Mouse (Mus musculus): ENCODE measurements around the gene Tnfrsf12a. TPM values are rescaled to one million over a fixed set of nuclear protein-coding genes. Genes with fewer than 3 reads are reported as not detected.
A peak's percentile ranks its signal among the peaks of the same experiment; 100 is the strongest.

Tnfrsf12a gene
- polyA plus RNA-seq, 1 experiment: 32.4 TPM

DNA sequence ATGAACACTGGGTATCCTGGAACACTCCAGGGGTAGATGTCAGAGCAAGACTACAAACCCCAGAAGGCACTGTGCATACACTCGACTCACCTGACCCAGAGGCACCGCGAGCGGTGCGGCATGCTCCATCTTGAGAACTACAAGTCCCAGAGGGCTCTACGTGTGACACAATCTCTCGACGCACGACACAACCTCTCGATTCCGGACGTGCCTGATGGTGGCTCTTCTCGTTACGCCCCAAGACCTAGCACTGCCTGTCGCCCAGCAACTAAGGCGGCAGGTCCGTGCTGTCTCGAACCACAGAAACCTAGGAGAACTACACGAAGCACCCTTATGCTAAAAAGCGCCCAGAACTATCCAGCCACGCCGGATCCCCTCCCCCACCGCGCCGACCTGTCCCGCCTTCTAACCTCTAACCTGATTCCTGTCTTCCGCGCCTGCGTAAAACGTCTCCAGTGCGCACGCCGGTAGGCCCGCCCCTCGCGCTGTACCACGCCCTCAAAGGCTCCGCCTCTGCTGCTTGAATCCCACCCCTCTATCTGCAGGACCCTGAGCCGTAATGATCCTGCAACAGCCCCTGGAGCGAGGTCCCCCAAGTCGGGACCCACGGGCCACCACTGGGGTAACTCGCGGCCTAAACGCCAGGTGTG is 3.7 kb downstream of the Tnfrsf12a start, which contains the start of the genes Hcfc1r1 and Thoc6:
TSS of gene Hcfc1r1 (plus strand) at position 173 of the 650 bp plus-strand sequence.
TSS of gene Thoc6 (minus strand) at position 459 of the 650 bp plus-strand sequence.
- TF ChIP-seq CTCF (IDR thresholded peaks at IDR 0.05; ENCODE audit: insufficient read depth, low read length): no peak
- TF ChIP-seq POLR2A (IDR thresholded peaks at IDR 0.05; ENCODE audit: borderline replicate concordance, extremely low read depth, low read depth, low read length): peak; percentile 87; the same call in 1 of the 2 replicates
- WGBS: under 1% methylated on average over 45 of the region's 45 CpGs
- DNase-seq: peak; percentile 94
- Histone ChIP-seq H3K4me3 (replicated peaks; ENCODE audit: extremely low read depth, low read depth, low read length) (peak within 1 kb of the TSS; percentile 99), H3K4me1 (ENCODE audit: control insufficient read depth, insufficient read depth, low read length) (peaks cover 3% of the 10 kb centered on the region)

DNA sequence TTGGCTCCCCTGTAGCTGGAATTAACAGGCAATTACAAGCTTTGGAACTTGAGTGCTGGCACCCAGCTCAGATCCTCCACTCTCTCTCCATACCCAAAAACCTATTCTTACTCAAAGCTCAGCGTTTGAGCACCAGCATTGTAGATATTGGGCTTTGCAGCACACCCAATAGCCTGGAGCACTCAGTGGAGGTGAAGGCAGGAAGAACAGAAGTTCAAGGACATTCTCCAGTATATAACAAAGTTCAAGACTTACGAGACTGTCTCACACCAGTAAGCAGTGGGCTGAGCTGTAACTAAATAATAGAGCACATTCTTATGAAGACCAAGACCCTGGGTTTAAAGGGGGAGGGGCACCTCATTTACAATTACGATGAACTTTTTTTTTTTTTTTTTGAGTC is 4.5 kb downstream of the Tnfrsf12a start:
- TF ChIP-seq POLR2A (IDR thresholded peaks at IDR 0.05; ENCODE audit: borderline replicate concordance, extremely low read depth, low read depth, low read length) (no peak), CTCF (IDR thresholded peaks at IDR 0.05; ENCODE audit: insufficient read depth, low read length) (no peak)
- H3K4me3 ChIP-seq (replicated peaks; ENCODE audit: extremely low read depth, low read depth, low read length): no peak overlapping the region

DNA sequence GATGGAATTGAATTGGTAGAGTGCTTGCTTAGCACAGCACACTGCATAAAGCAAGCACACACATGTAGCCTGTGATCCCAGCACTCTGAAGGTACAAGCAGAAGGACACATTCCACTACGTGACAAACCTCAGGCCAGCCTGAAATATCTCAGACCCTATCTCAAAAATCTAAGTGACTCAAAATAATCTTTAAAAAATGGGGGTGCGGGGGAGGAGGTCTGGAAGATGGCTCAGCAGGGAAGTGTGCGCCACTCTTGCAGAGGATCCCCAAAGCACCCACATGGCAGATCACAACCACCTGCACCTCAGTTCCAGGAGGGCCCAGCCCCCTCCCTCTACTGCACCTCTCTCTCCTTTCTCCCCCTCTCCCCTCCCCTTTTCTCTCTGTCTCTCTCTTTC is 5.7 kb downstream of the Tnfrsf12a start:
- TF ChIP-seq POLR2A (IDR thresholded peaks at IDR 0.05; ENCODE audit: borderline replicate concordance, extremely low read depth, low read depth, low read length) (no peak), CTCF (IDR thresholded peaks at IDR 0.05; ENCODE audit: insufficient read depth, low read length) (no peak)
- no peak overlapping the region for H3K4me3 ChIP-seq (replicated peaks; ENCODE audit: extremely low read depth, low read depth, low read length)
- H3K4me1 ChIP-seq (ENCODE audit: control insufficient read depth, insufficient read depth, low read length): peaks cover 3% of the 10 kb centered on the region
- WGBS: 95% methylated on average over 3 of the region's 3 CpGs
- DNase-seq: no peak

More for the DNA sequence above, 4.5 kb downstream of the Tnfrsf12a start:
- WGBS: 54% methylated on average over 3 of the region's 3 CpGs
- no peak for DNase-seq
- peaks cover 3% of the 10 kb centered on the region for H3K4me1 ChIP-seq (ENCODE audit: control insufficient read depth, insufficient read depth, low read length)

DNA sequence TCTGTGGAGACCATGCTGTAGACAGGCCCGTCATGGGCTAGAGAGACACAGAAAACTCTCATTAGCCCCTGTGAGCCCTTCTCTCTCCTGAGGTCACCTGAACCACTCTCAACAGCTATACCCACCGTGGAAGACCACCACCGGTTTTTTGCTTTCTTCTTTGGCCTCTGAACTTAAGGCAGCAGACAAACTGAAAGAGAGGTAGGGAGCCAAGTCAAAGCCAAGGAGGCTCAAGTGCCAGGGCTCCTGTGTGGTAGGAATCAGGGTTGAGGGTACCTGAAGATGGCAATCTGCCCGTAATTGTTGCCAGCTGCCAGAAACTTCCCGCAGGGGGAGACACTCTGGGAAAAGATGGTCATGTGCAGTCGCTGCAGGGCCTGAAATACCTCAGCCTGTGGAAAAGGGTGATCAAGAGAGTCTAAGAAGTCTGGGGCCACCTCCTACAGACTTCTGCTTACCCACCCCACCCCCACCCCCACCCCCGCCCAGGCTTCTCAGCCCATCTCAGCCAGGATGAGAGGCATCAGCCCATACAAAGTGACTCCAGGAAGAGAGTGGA is 6.7 kb downstream of the Tnfrsf12a start:
- TF ChIP-seq CTCF (IDR thresholded peaks at IDR 0.05; ENCODE audit: insufficient read depth, low read length): no peak
- TF ChIP-seq POLR2A (IDR thresholded peaks at IDR 0.05; ENCODE audit: borderline replicate concordance, extremely low read depth, low read depth, low read length): no peak
- no peak for DNase-seq
- Histone ChIP-seq H3K4me1 (ENCODE audit: control insufficient read depth, insufficient read depth, low read length) (peaks cover 2% of the 10 kb centered on the region), H3K4me3 (replicated peaks; ENCODE audit: extremely low read depth, low read depth, low read length) (no peak overlapping the region)
- WGBS: 87% methylated on average over 7 of the region's 7 CpGs

DNA sequence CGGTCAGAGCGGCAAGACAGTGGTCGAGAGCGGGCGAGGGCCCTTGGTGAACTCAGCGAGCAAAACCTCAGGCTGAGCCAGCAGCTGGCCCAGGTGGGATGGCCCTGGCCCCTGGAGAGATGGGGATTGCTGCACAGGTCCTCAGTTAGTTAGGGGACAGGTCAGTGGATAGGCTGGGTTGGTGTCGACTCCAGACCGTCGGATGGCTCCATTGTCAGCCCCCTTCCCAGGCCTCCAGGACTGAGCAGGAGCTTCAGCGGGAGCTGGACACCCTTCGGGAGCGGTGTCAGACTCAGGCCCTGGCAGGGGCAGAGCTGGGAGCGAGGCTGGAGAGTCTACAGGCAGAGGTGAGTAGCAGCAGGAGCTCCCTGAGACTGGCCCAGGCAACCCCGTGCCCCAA is 11.8 kb downstream of the Tnfrsf12a start:
- 78% methylated on average over 14 of the region's 14 CpGs for WGBS
- H3K4me1 ChIP-seq (ENCODE audit: control insufficient read depth, insufficient read depth, low read length): peaks cover 2% of the 10 kb centered on the region; the same call in 1 of the 2 replicates
- TF ChIP-seq CTCF (IDR thresholded peaks at IDR 0.05; ENCODE audit: insufficient read depth, low read length): no peak
- no peak for TF ChIP-seq POLR2A (IDR thresholded peaks at IDR 0.05; ENCODE audit: borderline replicate concordance, extremely low read depth, low read depth, low read length)
- no peak overlapping the region for H3K4me3 ChIP-seq (replicated peaks; ENCODE audit: extremely low read depth, low read depth, low read length)
- no peak for DNase-seq

DNA sequence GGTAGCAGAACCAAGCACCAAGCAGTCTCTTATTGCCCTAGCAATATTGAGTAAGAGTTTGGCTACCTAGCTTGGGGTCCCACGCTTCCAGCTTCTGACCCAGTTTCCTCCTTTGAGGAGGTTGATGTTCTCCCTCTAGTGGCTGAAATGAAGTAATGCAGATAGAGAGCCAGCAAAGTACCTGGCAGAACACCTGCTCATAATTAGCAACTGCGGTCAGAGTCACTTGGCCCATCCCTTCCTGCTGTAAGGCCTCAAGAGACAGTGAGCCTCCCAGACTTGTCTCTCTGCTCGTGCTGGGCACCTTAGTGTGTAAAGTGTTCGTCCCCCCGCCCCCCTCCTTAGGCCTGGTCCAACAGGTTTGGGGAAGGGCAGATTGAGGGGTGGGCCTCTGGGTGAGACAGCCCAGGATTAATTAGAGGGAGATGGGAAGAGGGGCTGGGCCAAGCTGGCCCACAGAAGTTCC is 12.7 kb downstream of the Tnfrsf12a start:
- WGBS: 20% methylated on average over 5 of the region's 5 CpGs
- peaks cover 2% of the 10 kb centered on the region; the same call in 1 of the 2 replicates for H3K4me1 ChIP-seq (ENCODE audit: control insufficient read depth, insufficient read depth, low read length)
- DNase-seq: peak; percentile 19
- no peak for TF ChIP-seq POLR2A (IDR thresholded peaks at IDR 0.05; ENCODE audit: borderline replicate concordance, extremely low read depth, low read depth, low read length)
- peak; percentile 51 for TF ChIP-seq CTCF (IDR thresholded peaks at IDR 0.05; ENCODE audit: insufficient read depth, low read length)
- H3K4me3 ChIP-seq (replicated peaks; ENCODE audit: extremely low read depth, low read depth, low read length): no peak overlapping the region

DNA sequence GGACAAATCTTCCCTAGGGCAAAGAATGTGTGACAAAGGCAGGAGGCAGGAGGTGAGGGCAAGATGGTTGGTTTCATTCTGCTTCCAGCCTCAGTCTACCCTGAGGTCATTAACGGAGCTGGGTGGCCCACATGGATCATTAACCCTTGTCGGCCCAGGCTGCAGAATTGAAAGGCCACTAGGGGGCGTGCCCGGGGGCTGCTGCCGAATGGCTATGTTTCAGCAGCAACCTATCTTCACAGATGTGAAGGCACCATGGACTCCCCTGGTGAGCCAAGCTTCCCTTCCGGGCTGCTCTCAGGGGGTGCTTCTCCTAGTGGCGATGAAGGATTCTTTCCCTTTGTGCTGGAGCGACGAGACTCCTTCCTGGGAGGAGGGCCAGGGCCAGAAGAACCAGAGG is 15.7 kb downstream of the Tnfrsf12a start:
- 3% methylated on average over 9 of the region's 9 CpGs for WGBS
- DNase-seq: no peak
- Histone ChIP-seq H3K4me1 (ENCODE audit: control insufficient read depth, insufficient read depth, low read length) (peaks cover 2% of the 10 kb centered on the region; the same call in 1 of the 2 replicates), H3K4me3 (replicated peaks; ENCODE audit: extremely low read depth, low read depth, low read length) (no peak overlapping the region)
- peak; percentile 32; the same call in 1 of the 2 replicates for TF ChIP-seq CTCF (IDR thresholded peaks at IDR 0.05; ENCODE audit: insufficient read depth, low read length)
- TF ChIP-seq POLR2A (IDR thresholded peaks at IDR 0.05; ENCODE audit: borderline replicate concordance, extremely low read depth, low read depth, low read length): no peak

DNA sequence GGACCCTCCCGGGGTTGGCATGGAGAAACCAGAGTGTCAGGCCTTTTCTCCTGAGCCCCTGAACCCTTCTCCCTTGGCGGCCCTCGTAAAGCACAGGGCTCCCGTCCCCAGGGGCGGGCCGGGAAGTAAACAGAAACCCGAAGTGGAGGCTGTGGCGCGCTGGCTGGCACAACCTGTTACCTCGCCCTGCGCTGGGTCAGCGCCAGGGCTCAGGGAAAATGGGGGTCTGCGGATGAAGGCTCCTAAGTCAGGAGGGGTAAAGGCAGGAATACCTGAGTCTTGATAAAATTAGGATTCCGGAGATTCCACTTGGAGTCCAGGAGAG is 16.4 kb downstream of the Tnfrsf12a start:
- DNase-seq: peak; percentile 36
- WGBS: 4% methylated on average over 14 of the region's 14 CpGs
- peak overlapping the region; percentile 76 for H3K4me3 ChIP-seq (replicated peaks; ENCODE audit: extremely low read depth, low read depth, low read length)
- TF ChIP-seq CTCF (IDR thresholded peaks at IDR 0.05; ENCODE audit: insufficient read depth, low read length) (no peak), POLR2A (IDR thresholded peaks at IDR 0.05; ENCODE audit: borderline replicate concordance, extremely low read depth, low read depth, low read length) (no peak)
- H3K4me1 ChIP-seq (ENCODE audit: control insufficient read depth, insufficient read depth, low read length): peaks cover 2% of the 10 kb centered on the region; the same call in 1 of the 2 replicates

DNA sequence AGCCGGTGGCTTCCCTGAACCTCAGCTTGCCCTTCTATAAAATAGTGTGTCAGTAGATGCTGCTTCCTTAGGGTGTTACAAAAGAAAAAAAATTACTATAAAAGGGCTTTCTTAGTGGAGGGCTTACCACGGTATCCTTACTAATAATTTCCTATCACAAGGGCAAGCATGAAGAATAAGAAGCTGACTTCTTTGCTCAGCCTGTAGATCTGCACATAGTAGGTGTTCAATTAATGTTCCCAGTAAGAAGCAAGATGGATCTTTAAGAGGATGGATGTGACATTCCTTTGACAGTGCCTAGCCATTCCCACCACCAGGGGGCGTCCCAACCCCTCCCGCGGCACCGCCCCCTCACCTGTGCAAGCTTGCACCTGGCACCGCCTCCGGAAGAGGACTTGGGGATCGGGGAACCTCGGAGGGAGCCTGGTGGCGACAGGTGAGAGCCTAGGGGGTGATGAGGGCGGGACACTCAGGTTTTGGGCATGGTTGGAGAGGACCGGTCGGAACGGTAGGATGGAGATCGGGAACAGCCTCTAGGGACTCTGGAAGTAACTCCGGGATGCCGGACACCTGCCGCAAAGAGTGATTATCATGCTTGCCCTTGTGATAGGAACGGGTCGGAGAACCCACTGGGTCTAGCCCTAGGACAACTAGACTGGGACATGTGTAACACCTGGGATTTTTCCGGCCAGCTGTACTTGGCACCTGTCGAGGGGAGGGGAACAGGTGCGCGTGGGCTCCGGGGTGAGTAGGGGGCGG is 17.0 kb downstream of the Tnfrsf12a start, which contains the start of gene Bicdl2:
TSS of gene Bicdl2 (plus strand) at position 390 of the 759 bp plus-strand sequence.
- TF ChIP-seq POLR2A (IDR thresholded peaks at IDR 0.05; ENCODE audit: borderline replicate concordance, extremely low read depth, low read depth, low read length) (peak; percentile 20; the same call in 1 of the 2 replicates), CTCF (IDR thresholded peaks at IDR 0.05; ENCODE audit: insufficient read depth, low read length) (peak; percentile 61)
- peak within 1 kb of the TSS; percentile 76 for H3K4me3 ChIP-seq (replicated peaks; ENCODE audit: extremely low read depth, low read depth, low read length)
- WGBS: 5% methylated on average over 27 of the region's 27 CpGs

More for the DNA sequence above, 17.0 kb downstream of the Tnfrsf12a start, which contains the start of gene Bicdl2:
- DNase-seq: peak; percentile 81
- peaks cover 2% of the 10 kb centered on the region; the same call in 1 of the 2 replicates for H3K4me1 ChIP-seq (ENCODE audit: control insufficient read depth, insufficient read depth, low read length)

Data from lung, adult 2 months (tissue).